Mouse (Mus musculus) cerebellum, postnatal 25 days (tissue): Measurements from ENCODE around the gene Icosl.
"Not testable (repeated sequence)": the region's sequence is repeated elsewhere in the genome, so short reads cannot be mapped to it uniquely, and the experiment has no call there.

Experiments used
- DNase-seq, 2 experiments: peaks; one replicate each; pipeline ENCODE4 v3.0.0; 2021; ENCODE audit warnings: mixed read lengths in 2 of 2

Icosl gene

DNA sequence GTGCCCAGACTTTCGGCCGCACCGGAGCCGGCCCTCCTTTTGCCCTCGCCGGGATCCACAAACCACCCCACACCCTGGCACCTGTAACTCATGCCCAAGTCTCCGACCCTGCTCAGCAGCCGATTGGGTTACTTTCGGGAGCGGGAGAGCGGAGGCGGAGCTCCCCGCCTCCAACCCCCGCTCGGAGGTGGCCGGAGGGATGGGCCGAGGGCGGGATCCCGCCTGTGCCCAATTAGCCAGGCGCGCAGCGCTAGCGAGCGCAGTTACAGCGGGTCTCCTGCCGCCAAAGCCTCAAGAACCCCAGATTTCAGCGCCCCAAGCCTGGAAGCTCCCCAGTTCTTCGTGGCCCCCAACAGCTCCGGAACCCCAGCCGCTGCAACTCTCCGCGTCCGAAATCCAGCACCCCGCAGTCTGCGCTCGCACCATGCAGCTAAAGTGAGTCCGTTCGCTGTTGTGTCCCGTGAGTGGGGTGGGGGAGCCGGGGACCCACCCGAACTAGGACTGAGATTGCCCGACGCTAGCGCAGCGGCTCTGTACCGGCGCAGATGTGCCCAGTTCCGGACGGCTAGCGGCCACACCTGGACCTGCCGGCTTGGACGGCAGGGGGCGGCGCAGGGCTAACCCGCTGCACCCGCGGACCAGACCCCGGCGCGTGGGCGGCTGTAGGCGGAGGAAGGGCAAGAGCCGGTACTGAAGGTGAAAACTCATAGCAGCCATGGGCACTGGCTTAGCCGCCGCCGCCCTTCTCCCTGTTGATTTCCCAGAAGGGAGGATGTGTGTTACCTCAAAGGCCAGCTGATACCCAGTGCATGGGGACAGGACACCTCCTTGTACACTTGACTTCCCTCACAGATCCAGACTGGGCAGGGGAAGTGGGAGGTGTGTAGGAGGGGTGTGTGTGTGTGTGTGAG lies at the start of gene Icosl:
Icosl (plus strand) TSS at position 202 of the 911 bp plus-strand sequence.
- DNase-seq, result peak; percentile 73 to 81

DNA sequence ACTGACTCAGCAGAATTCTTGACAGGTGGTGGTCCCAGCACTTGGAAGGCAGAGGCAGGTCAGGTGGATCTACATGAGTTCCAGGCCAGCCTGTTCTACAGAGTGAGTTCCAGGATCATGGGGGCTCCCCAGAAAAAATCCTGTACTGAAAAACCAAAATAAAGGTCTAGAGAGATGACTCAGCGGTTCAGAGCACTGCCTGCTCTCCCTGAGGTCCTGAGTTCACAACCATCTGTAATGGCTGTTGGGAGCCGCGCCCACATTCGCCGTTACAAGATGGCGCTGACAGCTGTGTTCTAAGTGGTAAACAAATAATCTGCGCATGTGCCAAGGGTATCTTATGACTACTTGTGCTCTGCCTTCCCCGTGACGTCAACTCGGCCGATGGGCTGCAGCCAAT lies 49.1 kb upstream of the Icosl start:
- DNase-seq, result not testable (repeated sequence)

DNA sequence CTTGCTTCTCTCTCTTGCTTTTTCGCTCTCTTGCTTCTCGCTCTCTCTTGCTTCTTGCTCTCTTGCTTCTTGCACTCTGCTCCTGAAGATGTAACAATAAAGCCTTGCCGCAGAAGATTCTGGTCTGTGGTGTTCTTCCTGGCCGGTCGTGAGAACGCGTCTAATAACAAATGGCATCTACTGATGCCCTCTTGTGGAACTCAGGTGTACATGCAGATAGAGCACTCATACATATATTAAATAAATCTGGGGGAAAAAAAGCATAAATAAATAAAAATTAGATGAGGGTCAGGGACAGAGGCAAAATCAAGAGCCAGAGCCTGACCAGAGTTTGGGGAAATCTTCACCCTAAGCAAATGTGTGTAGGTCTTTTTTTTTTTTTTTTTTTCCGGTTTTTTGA lies 43.6 kb upstream of the Icosl start:
- DNase-seq, result not testable (repeated sequence)

DNA sequence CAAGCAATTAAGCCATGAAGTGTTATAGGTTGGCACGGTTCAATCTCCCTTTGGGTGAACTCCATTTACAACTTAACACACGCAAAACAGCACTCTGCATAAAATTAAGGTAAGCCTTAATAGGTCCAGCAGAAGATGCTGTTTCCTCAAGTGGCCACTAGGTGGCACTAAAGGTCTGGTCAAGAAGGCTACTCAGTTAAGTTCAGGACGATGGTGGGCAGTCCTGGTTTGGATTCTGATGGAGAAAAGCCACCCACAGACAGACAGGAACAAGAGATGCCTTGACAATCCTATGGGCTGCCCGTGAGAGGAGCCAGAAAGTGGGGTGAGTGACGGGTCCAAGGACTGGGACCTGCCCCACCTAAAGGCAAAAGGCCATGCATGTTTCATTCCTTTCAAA lies 41.0 kb upstream of the Icosl start:
- peak; percentile 73 to 86 for DNase-seq

DNA sequence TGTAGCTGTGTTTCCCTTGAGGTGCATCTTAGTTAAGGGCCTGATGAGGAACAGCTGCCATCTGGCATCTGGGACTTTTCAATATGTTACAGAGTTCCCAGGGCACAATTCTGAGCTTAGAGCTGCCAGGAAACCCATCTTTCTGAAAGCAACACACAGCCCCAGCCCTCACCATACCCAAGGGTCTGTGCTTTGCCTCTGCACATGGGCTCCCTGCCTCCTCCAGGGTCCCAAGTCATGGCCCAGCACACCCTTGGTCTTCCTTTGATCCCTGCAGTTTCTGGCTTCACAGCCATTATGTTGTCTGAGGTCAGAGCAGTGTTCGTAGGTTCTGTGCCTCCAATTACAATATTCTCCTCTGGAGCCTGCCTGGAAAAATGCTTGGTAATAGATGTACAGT lies 40.0 kb upstream of the Icosl start:
- no peak for DNase-seq

DNA sequence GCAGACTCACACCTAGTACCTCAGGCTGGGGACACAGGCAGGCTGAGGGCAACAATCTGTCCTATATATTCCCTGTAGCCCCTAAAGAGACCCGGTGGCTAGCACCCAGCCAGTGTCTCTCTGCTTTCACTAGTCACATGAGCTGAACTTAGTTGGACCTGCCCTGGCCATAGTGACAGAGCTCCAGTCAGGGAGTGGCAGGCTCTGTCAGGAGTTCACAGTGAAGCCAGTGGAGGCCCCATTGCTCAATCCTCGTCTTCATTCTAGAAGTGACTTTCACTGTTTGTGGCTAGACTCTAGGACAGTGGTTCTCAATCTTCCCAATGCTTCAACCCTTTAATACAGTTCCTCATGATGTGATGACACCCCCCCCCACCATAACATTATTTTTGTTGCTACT lies 37.1 kb upstream of the Icosl start:
- no peak for DNase-seq

DNA sequence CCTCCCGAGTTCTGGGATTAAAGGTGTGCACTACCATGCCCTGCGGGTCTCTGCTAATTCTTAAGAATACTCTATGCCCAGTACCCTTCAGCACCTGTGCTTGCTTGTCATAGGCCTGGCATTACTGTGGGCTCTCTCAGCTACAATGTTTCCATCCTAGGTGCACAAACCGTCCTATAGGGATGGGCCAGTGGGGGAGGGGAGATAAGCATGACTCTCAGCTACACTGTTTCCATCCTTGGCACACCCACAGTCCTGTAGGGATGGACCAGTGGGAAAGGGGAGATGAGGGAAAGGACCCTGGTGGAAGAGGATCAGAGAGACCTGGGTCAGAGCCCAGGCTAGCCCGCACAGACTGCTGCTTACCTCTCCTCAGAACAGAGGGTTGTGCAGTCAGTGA lies 32.0 kb upstream of the Icosl start:
- no peak for DNase-seq

DNA sequence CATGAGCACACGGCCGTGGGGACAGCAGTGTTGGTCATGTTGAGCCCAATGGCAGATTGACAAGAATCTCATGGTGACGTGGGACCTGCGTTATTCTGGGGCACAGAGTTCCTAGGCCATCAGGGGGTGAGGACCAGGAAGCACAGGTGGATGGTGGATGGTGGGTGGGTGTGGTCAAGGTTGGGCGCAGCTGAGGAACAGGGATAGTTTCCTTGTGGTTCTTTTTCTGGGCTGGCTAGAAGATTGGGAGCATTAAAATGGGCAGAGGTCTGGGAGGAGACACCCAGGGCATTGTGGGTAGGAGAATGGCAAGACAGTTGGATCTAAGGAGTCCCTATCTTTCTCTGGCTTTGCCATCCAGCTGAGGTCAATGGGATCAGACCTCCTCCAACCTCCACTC lies 27.5 kb upstream of the Icosl start, which contains the start of gene Dnmt3l:
Dnmt3l (plus strand) TSS at position 301 of the 400 bp plus-strand sequence.
- no peak for DNase-seq

DNA sequence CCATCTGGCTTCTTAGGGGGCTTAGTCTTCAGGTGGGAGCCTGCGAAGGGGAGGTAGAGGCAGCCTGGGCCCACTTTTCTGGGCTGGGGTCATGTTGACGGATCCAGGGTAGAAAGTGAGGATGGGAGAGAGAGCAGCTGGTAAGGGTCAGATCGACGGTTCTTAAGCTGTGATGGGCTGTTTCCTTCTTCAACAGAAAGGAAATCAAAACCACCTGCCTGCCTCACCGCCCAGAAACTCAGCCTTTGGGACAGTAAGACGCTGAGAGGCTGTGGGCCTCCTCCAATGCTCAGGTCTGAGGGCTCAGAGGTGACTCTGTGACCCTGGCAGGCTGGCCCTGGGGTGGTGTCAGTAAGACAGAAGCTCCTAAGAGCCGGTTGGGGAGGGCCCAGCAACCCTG lies 27.0 kb upstream of the Icosl start:
- no peak for DNase-seq

DNA sequence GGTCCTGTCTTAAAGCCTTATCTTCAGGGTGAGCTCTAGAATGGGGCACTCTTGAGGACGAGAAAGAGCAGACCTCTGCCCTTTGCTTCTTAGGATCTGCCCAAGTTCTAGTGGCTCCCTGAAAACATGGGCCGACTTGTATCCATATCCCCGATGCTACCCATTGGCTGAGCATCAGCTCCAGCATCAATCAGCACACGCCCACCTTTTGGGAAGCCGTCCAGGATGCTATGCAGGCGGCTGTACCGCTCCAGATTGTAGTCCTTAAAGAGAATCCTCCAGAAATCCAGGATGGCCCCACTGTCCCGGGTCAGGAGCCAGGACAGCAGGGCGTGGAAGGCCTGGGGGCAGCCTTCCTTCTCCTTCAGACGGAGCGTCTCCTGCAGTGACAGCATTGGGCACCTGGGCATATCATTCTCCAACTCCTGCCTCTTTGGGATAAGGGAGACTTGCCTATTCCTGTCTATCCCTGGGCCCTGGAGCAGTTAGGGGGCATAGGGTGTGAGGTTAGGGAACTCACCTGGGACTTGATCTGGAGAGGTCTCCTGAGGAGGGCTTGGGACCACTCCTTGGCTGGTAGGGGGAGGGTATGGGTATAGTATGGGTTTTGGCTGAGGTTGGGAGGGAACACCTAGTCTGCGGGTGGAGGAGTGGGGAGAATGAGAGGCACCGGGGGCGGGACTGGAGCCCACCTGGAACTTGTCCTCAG lies 26.3 kb upstream of the Icosl start:
- no peak for DNase-seq

DNA sequence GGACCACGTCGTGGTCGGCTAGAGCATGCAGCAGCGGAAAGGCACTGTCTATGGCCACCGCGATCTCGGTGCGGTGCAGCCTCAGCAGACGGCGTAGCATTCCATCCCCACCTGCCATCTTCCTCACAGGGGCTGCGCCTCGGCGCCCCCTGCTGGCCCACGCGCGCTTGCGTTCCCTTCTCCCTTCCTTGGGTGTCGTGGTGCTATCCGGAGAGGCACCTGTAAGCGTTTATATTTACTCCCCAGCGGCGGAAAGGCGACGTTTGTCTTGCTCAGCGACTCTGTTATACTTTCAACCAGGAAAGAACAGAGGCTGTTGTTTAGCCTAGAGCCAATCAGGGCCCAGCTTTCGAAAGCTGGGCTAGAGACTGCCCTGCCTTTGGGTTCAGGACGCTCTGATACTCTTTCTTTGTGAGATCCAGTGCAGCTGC lies 25.7 kb upstream of the Icosl start, which contains the start of gene Aire:
Aire (minus strand) TSS at position 205 of the 431 bp plus-strand sequence.
- peak; percentile 58 to 74 for DNase-seq

DNA sequence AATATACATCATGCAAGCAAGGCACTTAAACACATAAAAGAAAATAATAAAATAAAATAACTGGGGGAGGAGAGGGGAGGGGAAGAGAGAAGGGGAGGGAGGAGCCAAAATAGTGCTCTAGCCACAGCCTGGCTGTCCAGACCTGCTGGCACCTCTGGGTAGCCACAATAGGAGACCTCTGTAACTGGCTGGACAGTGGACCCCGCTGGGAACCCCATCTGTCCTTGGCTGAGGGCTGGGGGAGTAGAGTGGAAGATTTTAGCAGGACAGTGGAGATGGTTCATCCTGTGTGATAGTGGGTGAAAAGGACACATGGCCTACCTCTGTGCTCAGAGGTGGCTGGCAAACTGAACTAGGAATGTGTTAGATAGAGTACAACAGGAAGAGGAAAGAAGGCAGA lies 24.6 kb upstream of the Icosl start:
- no peak for DNase-seq

DNA sequence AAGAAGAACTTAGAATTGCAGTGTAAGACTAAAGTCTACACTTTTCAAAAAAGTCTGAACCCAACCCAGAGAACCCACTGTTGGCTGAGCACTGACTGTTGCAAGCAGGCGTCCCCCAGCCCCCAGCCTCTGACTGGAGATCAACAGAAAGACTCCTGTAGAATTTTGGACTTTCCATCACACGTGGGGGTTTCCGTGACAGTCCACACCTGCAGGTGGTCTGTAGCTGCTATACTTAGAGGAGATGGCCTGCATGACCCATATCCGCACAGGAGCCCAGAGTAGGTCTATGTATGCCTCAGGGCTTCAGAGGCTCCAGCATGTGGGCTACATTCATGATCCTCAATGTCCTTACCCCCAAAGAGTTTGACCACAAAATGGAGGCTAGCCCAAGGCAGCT lies 22.7 kb upstream of the Icosl start:
- DNase-seq, result no peak

DNA sequence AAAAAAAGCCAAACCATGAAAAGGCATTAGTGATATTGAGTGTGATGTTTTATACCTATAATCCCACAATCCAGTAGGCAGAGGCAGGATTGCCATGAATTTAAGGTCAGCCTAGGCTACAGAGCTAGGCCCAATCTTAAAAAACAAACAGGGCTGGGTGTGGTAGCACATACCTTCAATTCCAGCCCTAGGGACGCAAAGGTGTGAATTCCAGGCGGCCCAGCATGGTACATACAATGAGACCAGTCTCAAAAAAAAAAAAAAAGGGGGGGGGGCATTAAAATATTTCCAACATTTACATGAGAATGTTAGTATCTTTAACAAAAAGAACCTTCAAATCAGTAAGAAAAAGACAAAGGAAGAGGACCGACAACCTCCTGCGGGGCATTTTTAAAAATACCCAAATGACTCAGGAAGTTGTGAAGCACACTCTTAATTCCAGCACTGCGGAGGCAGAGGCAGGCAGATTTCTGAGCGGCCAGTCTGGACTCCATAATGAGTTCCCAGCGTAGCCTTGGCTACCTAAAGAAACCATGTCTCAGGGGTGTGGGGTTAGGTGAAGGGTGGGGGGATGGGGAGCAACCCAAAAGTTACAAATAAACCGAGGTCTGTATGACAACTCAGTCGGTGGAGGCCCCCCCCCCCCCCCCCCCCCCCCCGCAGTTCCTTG lies 20.9 kb upstream of the Icosl start:
- no peak for DNase-seq

DNA sequence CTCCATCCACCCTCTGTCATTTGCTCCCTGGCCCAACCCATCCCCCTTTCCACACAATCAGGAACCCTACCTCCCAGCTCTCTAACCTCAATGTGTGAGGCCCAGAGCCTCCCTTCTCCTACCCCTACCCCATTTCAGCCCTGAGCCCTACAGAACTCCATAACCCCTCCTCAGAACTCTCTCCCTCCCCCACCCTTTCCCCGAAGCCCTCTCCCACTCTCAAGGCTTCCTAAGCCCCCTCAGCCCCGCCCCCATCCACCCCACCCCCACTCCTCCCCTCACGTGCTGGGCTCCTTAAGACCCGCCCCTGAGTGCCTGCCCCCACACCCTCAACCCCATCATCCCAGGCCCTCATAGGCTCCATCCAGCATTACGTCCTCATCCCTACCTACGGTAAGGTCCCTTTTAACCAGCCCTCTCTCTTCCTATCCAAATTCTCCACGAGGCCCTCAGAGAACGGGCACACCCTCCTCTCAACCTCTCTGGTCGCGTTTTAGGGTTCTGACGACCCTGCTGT lies 19.5 kb upstream of the Icosl start:
- DNase-seq, result no peak

DNA sequence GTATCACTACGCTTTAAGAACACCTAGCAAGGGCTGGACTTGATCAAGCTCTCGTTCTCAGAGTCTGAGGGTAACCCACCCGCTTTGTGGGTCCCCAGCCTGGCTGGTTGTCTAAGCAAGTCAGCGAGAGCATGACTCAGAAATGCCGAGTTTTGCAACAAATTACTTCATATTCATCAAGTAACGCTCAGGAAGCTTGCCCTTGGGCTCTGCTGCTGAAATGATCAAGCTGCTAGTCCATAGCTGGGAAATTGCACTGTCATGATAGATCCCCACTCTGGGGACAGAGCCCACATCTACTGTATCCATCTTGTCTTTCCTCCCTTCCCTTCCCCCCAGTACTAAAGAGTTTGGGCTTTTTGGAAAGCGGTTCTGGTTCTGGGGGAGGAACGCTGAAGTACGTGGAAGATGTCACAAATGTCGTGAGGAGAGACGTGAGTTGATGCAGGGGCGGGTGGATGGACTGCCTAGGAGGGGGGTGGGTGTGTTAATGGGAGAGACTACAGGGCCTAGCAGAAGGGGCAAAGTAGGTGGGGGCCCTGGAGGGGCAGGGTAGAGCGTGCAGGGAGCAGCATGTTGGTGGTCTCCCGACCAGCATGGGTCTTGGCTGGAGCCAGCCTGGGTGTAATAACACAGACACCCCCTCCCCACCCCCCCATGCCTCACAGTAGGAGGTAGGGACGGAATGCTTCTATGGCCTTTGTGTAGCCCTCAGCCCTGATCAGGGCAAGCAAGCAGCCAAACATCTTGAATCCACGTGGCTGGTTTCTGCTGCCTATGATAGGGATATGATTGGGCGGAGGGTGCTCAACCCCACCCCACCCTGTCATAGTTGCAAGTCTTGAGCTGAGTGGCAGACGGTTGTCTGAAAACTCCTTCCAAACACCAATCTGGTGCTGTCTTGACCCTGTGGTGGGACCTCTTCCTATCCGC lies 14.2 kb upstream of the Icosl start:
- no peak for DNase-seq

DNA sequence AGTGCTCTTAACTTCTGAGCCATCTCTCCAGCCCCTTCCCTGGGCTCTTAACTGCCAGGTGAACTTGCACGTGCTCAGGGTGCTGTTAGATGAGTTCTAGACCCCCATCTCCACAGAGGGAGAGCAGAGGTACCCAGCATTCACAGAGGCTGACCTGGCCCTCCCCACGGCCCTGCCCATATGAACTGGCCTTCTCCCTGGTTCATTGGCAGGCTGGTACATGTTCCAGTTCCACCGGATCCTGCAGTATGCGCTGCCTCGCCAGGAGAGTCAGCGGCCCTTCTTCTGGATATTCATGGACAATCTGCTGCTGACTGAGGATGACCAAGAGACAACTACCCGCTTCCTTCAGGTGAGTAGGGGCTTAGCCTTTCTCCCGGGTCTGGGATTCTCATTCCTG lies 12.0 kb upstream of the Icosl start:
- no peak for DNase-seq

DNA sequence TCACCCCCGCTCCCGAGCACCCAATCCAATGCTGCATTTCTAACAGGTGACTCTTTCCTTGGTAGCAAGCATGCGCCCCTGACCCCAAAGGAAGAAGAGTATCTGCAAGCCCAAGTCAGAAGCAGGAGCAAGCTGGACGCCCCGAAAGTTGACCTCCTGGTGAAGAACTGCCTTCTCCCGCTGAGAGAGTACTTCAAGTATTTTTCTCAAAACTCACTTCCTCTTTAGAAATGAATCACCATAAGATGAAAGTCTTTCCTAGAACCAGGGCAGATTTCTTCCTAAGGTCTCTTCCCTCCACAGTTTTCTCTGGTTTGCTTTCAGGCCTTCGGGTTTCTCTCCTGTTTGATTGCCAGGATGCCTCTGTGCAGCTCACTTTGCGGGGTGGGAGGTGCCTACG lies 6.0 kb upstream of the Icosl start:
- no peak for DNase-seq

DNA sequence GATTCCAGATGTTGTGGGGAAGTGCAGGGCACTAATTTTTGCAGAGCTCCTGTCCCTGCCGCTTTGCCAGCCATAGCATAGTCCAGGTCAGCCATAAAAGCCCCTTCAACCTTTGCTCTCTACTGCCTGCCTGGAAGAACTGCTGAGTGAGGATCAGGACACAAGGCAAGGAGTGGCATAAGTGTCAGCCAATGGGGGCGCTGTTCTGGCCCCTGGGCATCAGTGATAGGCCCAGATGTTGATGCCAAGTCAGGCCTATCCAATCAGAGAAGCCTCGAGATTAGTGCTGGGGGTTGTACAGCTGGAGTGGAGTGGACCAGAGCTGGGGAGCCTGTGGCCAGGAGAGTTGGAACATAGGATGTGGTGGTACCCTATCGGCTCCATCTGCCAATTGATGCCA lies 1.9 kb upstream of the Icosl start:
- peak in 1 of 2 experiments; percentile 15 for DNase-seq

DNA sequence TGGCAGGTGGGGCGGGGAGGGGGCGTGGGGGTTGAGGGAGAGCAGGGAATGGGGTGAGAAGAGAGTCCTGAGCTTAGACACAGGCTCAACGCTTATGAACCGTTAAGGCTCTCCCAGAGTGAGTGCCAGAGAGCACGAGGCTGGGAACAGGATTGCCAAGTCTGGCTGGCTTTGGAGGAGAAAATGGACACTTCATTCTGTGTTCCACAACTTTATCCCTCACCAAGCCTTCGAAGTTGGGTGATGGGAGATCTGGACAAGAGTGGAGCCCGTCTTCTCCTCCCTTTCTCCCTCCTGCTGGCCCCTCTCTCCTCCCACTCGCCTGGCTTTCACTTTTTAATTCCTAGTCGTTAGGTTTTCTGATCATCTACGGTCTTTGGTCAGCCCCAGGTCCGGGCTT lies 561 bp upstream of the Icosl start:
- no peak for DNase-seq

DNA sequence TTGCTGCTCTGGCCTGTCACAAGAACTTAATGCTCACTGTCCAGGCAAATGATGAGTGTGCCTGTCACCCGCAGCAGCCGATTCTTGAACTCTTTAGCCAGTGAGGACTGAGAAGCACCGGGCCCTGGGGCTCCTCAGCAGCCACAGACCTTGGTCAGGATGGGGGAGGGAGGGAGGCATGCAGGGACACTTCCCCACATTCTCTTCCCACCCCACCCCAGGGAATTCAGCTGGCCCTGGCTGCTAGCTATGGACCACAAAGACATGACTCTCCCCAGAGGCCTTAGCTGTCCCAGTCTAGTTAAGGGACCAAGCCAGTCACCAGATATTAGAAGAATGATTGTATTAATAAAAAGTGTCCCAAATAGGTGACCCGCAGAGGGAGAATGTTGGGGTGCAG lies 5.0 kb downstream of the Icosl start:
- no peak for DNase-seq

DNA sequence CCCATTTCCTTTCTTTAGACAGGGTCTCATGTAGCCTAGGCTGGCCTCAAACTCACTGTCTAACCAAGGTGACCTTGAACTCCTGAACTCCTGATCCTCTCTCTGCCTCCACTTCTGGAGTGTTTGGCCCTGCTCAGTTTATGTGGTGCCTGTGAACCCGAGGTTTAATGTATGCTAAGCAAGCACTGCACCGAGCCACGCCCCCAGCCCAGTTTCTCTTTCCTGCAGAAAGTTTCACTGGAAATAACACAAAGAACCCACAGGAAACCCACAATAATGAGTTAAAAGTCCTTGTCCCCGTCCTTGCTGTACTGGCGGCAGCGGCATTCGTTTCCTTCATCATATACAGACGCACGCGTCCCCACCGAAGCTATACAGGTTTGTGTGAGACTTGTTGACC lies 5.9 kb downstream of the Icosl start:
- DNase-seq, result no peak
